Mouse (Mus musculus) layer of hippocampus, adult 8-10 months (tissue): ENCODE measurements around the gene D10Jhu81e. TPM values are rescaled to one million over a fixed set of nuclear protein-coding genes. Genes with fewer than 3 reads are reported as not detected.
"Not testable (repeated sequence)": the region's sequence is repeated elsewhere in the genome, so short reads cannot be mapped to it uniquely, and the experiment has no call there.

Source experiments
- DNase-seq, 2 experiments: peaks; one replicate each; pipeline ENCODE4 v3.0.0; 2022; ENCODE audit warnings: low spot score in 2 of 2
- total RNA-seq, 4 experiments: library from RNA; stranded (reverse); gene quantifications; 2 replicates each; pipeline ENCODE4 v1.2.4; 2022

D10Jhu81e gene
- total RNA-seq, 4 experiments from 2014 or later = 120 to 134 (median 127) TPM

GRCm38 (mm10) chr10:78134400-78134799, 35.2 kb downstream of the D10Jhu81e start:
- DNase-seq = no peak

- no peak for DNase-seq
Observed at GRCm38 (mm10) chr10:78129998-78130397, 39.6 kb downstream of the D10Jhu81e start.

GRCm38 (mm10) chr10:78129423-78129822, 40.2 kb downstream of the D10Jhu81e start:
- DNase-seq = no peak

GRCm38 (mm10) chr10:78128647-78129046, 40.9 kb downstream of the D10Jhu81e start:
- no peak for DNase-seq

GRCm38 (mm10) chr10:78127931-78128330, 41.7 kb downstream of the D10Jhu81e start:
- no peak for DNase-seq

GRCm38 (mm10) chr10:78127046-78127870, 42.3 kb downstream of the D10Jhu81e start:
- no peak for DNase-seq

GRCm38 (mm10) chr10:78126311-78126710, 43.3 kb downstream of the D10Jhu81e start:
- DNase-seq = no peak

- not testable (repeated sequence) for DNase-seq
Observed at GRCm38 (mm10) chr10:78125061-78125460, 44.5 kb downstream of the D10Jhu81e start.

GRCm38 (mm10) chr10:78124137-78124536, 45.4 kb downstream of the D10Jhu81e start:
- not testable (repeated sequence) for DNase-seq

- no peak for DNase-seq
Observed at GRCm38 (mm10) chr10:78119422-78119821, 50.2 kb downstream of the D10Jhu81e start.

GRCm38 (mm10) chr10:78115153-78115552, 54.4 kb downstream of the D10Jhu81e start:
- no peak for DNase-seq

- no peak for DNase-seq
Observed at GRCm38 (mm10) chr10:78114521-78115092, 55.0 kb downstream of the D10Jhu81e start.

Other genes with a start within 250 kb of the D10Jhu81e start
- gene Trpm2, start 199.2 kb downstream of the D10Jhu81e start, total RNA-seq = 10 to 100 TPM; 43.0 to 47.6 (median 45.7) TPM
- gene 1810043G02Rik, start 191.3 kb downstream of the D10Jhu81e start, total RNA-seq = 10 to 100 TPM; 36.6 to 46.0 (median 40.5) TPM
- gene Pfkl, start 159.7 kb downstream of the D10Jhu81e start, total RNA-seq = 100 to 1,000 TPM; 224 to 240 (median 229) TPM
- gene Dnmt3l, start 127.8 kb downstream of the D10Jhu81e start, total RNA-seq = under 1 TPM in 3 of 4 experiments, not detected in 1; 0.29 to 0.72 (median 0.30) TPM
- gene Aire, start 126.2 kb downstream of the D10Jhu81e start, total RNA-seq = under 1 TPM; 0.56 to 0.93 (median 0.63) TPM
- 10 to 100 TPM; 12.1 to 13.2 (median 13.0) TPM for gene Icosl, start 100.5 kb downstream of the D10Jhu81e start, total RNA-seq
- 10 to 100 TPM; 19.6 to 22.1 (median 20.3) TPM for gene Pwp2, start 15.4 kb upstream of the D10Jhu81e start, total RNA-seq
- 10 to 100 TPM; 74.1 to 95.5 (median 86.6) TPM for gene Trappc10, start 74.9 kb upstream of the D10Jhu81e start, total RNA-seq
- 100 to 1,000 TPM; 201 to 224 (median 209) TPM for gene Agpat3, start 182.7 kb upstream of the D10Jhu81e start, total RNA-seq
- 100 to 1,000 TPM; 323 to 359 (median 334) TPM for gene Rrp1, start 243.3 kb upstream of the D10Jhu81e start, total RNA-seq